26 mouse cellular contexts compared by ENCODE assay signal in the genomic region with DNA sequence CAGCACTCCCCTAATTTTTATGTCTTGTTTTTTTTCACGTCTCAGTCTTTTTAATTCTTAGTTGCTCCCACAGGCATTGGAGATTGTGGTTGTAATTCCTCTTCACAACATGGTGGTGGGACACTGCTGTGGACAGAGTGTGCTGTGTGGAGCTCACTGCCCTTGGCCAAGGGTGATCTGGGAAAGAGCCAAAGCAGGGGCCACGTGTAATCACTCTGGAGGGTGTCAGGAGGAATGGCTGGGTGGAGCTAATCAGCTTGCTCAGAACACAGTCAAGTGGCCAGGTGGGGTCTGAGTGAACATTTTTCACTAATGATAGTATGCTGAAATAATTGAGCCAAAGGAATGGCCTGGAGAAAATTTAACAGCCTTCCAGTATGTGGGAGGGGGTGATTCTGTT. TPM values are rescaled to one million over a fixed set of nuclear protein-coding genes. Genes with fewer than 3 reads are reported as not detected.
DNase-seq lines count a peak whose midpoint lies in the region; ATAC-seq and TF ChIP-seq lines count a peak whose summit lies in the region.
"Had no signal": no experiment of that assay in that cellular context is flagged by ENCODE, and none has a peak within 500 bp of the region (broad histone marks: within the 10 kb centered on the region; RNA-seq: fewer than 3 reads in every experiment).

No protein-coding gene starts in this region.

- no peak overlapping the region for H3K4me2 ChIP-seq in heart, embryonic 14.5 days (ENCODE audit: low read length)
- no peak overlapping the region for H3K4me2 ChIP-seq in heart, embryonic 12.5 days
- no peak overlapping the region for H3K4me2 ChIP-seq in heart, postnatal 0 days (ENCODE audit: low read depth, low read length)
- no peak overlapping the region for H3K4me2 ChIP-seq in lung, embryonic 16.5 days (ENCODE audit: low read depth, low read length)
- H3K4me2 ChIP-seq: forebrain, embryonic 13.5 days; heart, embryonic 13.5 days; hindbrain, embryonic 14.5 days had no signal

- no peak for TF ChIP-seq POLR2A in lung, adult 2 months (IDR thresholded peaks at IDR 0.05; ENCODE audit: borderline replicate concordance, extremely low read depth, low read depth, low read length)

- no peak; the same call in 1 of the 2 replicates for TF ChIP-seq EP300 in heart, postnatal 0 days (IDR thresholded peaks at IDR 0.05; ENCODE audit: low read depth)

- no peak overlapping the region for H3K9ac ChIP-seq in heart, embryonic 14.5 days (ENCODE audit: low read length)
- H3K9ac ChIP-seq in heart, embryonic 12.5 days: no peak overlapping the region
- H3K9ac ChIP-seq in heart, postnatal 0 days (replicated peaks; ENCODE audit: low read depth, low read length): no peak overlapping the region
- H3K9ac ChIP-seq in lung, embryonic 16.5 days (ENCODE audit: low read length): no peak overlapping the region
- H3K9ac ChIP-seq: forebrain, embryonic 13.5 days; heart, embryonic 13.5 days; hindbrain, embryonic 14.5 days had no signal

- no peak overlapping the region for H3K4me3 ChIP-seq in heart, embryonic 14.5 days (ENCODE audit: control insufficient read depth in 1 of 2, insufficient read depth in 1 of 2, low read depth in 1 of 2, low read length in 2 of 2)
- H3K4me3 ChIP-seq in heart, embryonic 12.5 days: no peak overlapping the region
- no peak overlapping the region for H3K4me3 ChIP-seq in heart, postnatal 0 days (ENCODE audit: low read depth, low read length)
- H3K4me3 ChIP-seq in lung, embryonic 16.5 days (ENCODE audit: low read length): no peak overlapping the region
- no peak overlapping the region for H3K4me3 ChIP-seq in lung, adult 2 months (replicated peaks; ENCODE audit: extremely low read depth, low read depth, low read length)
- H3K4me3 ChIP-seq: forebrain, embryonic 10.5 days; forebrain, embryonic 13.5 days; heart, embryonic 13.5 days had no signal

- H3K9me3 ChIP-seq in heart, embryonic 14.5 days (ENCODE audit: control insufficient read depth, low read length): no peaks in the 10 kb centered on the region
- H3K9me3 ChIP-seq in heart, embryonic 12.5 days (replicated peaks): no peaks in the 10 kb centered on the region
- H3K9me3 ChIP-seq in heart, postnatal 0 days (replicated peaks; ENCODE audit: control insufficient read depth, low read length): no peaks in the 10 kb centered on the region
- no peaks in the 10 kb centered on the region for H3K9me3 ChIP-seq in lung, embryonic 16.5 days (ENCODE audit: control insufficient read depth, low read length)
- H3K9me3 ChIP-seq: forebrain, embryonic 10.5 days; forebrain, embryonic 13.5 days; G1E; heart, embryonic 13.5 days had no signal

- no peak overlapping the region for H3K27ac ChIP-seq in heart, embryonic 14.5 days (replicated peaks in 1 of 2; ENCODE audit: control insufficient read depth in 1 of 2, insufficient read depth in 1 of 2, low read depth in 2 of 2, low read length in 2 of 2)
- H3K27ac ChIP-seq in heart, embryonic 12.5 days (ENCODE audit: poor library complexity, severe bottlenecking): no peak overlapping the region
- H3K27ac ChIP-seq in heart, postnatal 0 days (ENCODE audit: low read depth): no peak overlapping the region
- H3K27ac ChIP-seq in lung, embryonic 16.5 days (ENCODE audit: low read length): no peak overlapping the region
- H3K27ac ChIP-seq: forebrain, embryonic 10.5 days; forebrain, embryonic 13.5 days; heart, embryonic 13.5 days; hindbrain, embryonic 14.5 days; hindbrain, postnatal 0 days had no signal

- no peaks in the 10 kb centered on the region for H3K27me3 ChIP-seq in heart, embryonic 14.5 days (ENCODE audit: control insufficient read depth, insufficient read depth, low read length)
- no peaks in the 10 kb centered on the region for H3K27me3 ChIP-seq in heart, embryonic 12.5 days (replicated peaks)
- H3K27me3 ChIP-seq in heart, postnatal 0 days (ENCODE audit: control insufficient read depth, insufficient read depth, low read length): no peaks in the 10 kb centered on the region
- H3K27me3 ChIP-seq in lung, embryonic 16.5 days (ENCODE audit: control insufficient read depth, insufficient read depth, low read depth, low read length): no peaks in the 10 kb centered on the region
- H3K27me3 ChIP-seq: CH12.LX; forebrain, embryonic 13.5 days; heart, embryonic 13.5 days; Patski had no signal

- DNase-seq in heart, postnatal 0 days (ENCODE audit: low spot score): peak; percentile 57
- no peak for DNase-seq in heart, adult 9 months (ENCODE audit: low spot score in 2 of 2)
- DNase-seq in lung, adult 2 months: no peak
- DNase-seq: adrenal gland, postnatal 10 days; adrenal gland, postnatal 36 days; B cell, adult 2 months; cerebellum, adult 18-20 months; cerebellum, adult 9-10 months; cerebellum, postnatal 14 days; gastrocnemius, postnatal 10 days; gastrocnemius, postnatal 36 days; kidney, adult 11 months had no signal

- ATAC-seq in heart, embryonic 14.5 days (ENCODE audit: insufficient number of reproducible peaks, insufficient read depth, low FRiP score, low read depth): peak; percentile 35; the same call in 1 of the 2 replicates
- ATAC-seq in heart, embryonic 12.5 days (ENCODE audit: insufficient number of reproducible peaks, low FRiP score): no peak
- peak; percentile 88 for ATAC-seq in heart, postnatal 0 days (ENCODE audit: insufficient read depth, low read depth)
- peak; percentile 44; the same call in 1 of the 2 replicates for ATAC-seq in lung, embryonic 16.5 days (ENCODE audit: low read depth)
- ATAC-seq: forebrain, embryonic 13.5 days; forebrain, embryonic 16.5 days; hindbrain, postnatal 0 days; inflammation-experienced regulatory T-cells, adult 6 months; Patski had no signal

- H3K4me1 ChIP-seq in heart, embryonic 14.5 days (ENCODE audit: control insufficient read depth in 2 of 2, insufficient read depth in 2 of 2, low read length in 2 of 2): peaks cover 6 to 8% of the 10 kb centered on the region in 2 experiments
- peaks cover 23% of the 10 kb centered on the region for H3K4me1 ChIP-seq in heart, embryonic 12.5 days (replicated peaks)
- H3K4me1 ChIP-seq in heart, postnatal 0 days (ENCODE audit: control insufficient read depth, insufficient read depth): peaks cover 9% of the 10 kb centered on the region; the same call in 1 of the 2 replicates
- peaks cover 16% of the 10 kb centered on the region for H3K4me1 ChIP-seq in lung, embryonic 16.5 days (replicated peaks; ENCODE audit: control insufficient read depth, insufficient read depth, low read length)
- no peaks in the 10 kb centered on the region; the same call in 1 of the 2 replicates for H3K4me1 ChIP-seq in lung, adult 2 months (ENCODE audit: control insufficient read depth, insufficient read depth, low read length)
- H3K4me1 ChIP-seq: forebrain, embryonic 10.5 days had no signal

- no peak for TF ChIP-seq CTCF in heart, postnatal 0 days (IDR thresholded peaks at IDR 0.05; ENCODE audit: low read depth)
- TF ChIP-seq CTCF in lung, adult 2 months (IDR thresholded peaks at IDR 0.05; ENCODE audit: insufficient read depth, low read length): no peak

- H3K36me3 ChIP-seq in heart, embryonic 14.5 days (ENCODE audit: control insufficient read depth, insufficient read depth, low read length): no peaks in the 10 kb centered on the region
- H3K36me3 ChIP-seq in heart, embryonic 12.5 days: no peaks in the 10 kb centered on the region
- H3K36me3 ChIP-seq in heart, postnatal 0 days (replicated peaks; ENCODE audit: control insufficient read depth, insufficient read depth, low read length): no peaks in the 10 kb centered on the region
- H3K36me3 ChIP-seq in lung, embryonic 16.5 days (ENCODE audit: control insufficient read depth, insufficient read depth, low read length): no peaks in the 10 kb centered on the region
- H3K36me3 ChIP-seq: forebrain, embryonic 10.5 days; G1E; heart, embryonic 13.5 days had no signal

- WGBS in heart, embryonic 14.5 days: 44% methylated on average over 2 of the region's 2 CpGs
- WGBS in heart, embryonic 12.5 days: 51% methylated on average over 2 of the region's 2 CpGs
- 48% methylated on average over 2 of the region's 2 CpGs for WGBS in heart, postnatal 0 days
- WGBS in lung, embryonic 16.5 days: 51% methylated on average over 2 of the region's 2 CpGs
- WGBS in lung, adult 2 months: 47% methylated on average over 2 of the region's 2 CpGs

RNA-seq across cellular contexts. Expression of gene Bmper, which starts 16.1 kb away (rescaled TPM):
- polyA plus RNA-seq in heart, embryonic 14.5 days (2014; fragmentation: Nextera tagmentation; extraction: Ambion mirVana): 6.5 and 7.9 TPM in 2 replicates
- polyA plus RNA-seq in heart, embryonic 12.5 days (2016; fragmentation: Nextera tagmentation; extraction: Ambion mirVana): 12.3 and 12.4 TPM in 2 replicates
- 3.4 and 4.5 TPM in 2 replicates for total RNA-seq in heart, postnatal 0 days (2014; rRNA removed; ENCODE audit: low replicate concordance)
- 3.7 and 3.9 TPM in 2 replicates for polyA plus RNA-seq in heart, postnatal 0 days (2015; fragmentation: Nextera tagmentation; extraction: Ambion mirVana)
- 30.6 and 31.9 TPM in 2 replicates for polyA plus RNA-seq in lung, embryonic 16.5 days (2015; fragmentation: Nextera tagmentation; extraction: Ambion mirVana)
- polyA plus RNA-seq in lung, adult 2 months (2012; rRNA removed): 8.5 and 12.0 TPM in 2 replicates
- total RNA-seq: granulocyte monocyte progenitor cell, adult 5-6 weeks had no signal
- polyA plus RNA-seq: G1E; inflammation-experienced regulatory T-cells, adult 6 months had no signal
